Mouse (Mus musculus) brain, embryonic 14.5 days (tissue): Measurements from ENCODE around the gene Btg2. TPM values are rescaled to one million over a fixed set of nuclear protein-coding genes. Genes with fewer than 3 reads are reported as not detected.

Experiments used
- DNase-seq: peaks from one replicate; pipeline ENCODE4 v3.0.0-alpha.2; 2011; ENCODE audit warnings: low read depth
- CTCF ChIP-seq: fragments of 200-500 bp; IDR thresholded peaks from 2 replicates; pipeline ENCODE4 v1.5.1; 2012; ENCODE audit warnings: inconsistent platforms, mild to moderate bottlenecking, moderate library complexity, borderline replicate concordance; ENCODE audit not compliant: insufficient read depth, insufficient read length; ENCODE audit errors: extremely low read depth
- POLR2A ChIP-seq: fragments of 200-500 bp; IDR thresholded peaks from 2 replicates; pipeline ENCODE4 v1.6.1; 2012; ENCODE audit warnings: mild to moderate bottlenecking, inconsistent platforms, borderline replicate concordance; ENCODE audit not compliant: poor library complexity, insufficient read depth, insufficient read length, severe bottlenecking; ENCODE audit errors: extremely low read depth
- polyA plus RNA-seq: library from polyadenylated mRNA; depleted of rRNA; stranded (reverse); fragments of >200 nt; gene quantifications from 2 replicates; pipeline ENCODE4 v1.2.3, GENCODE M21; 2012

Btg2 gene
- polyA plus RNA-seq, 1 experiment: 31.8 TPM

- TF ChIP-seq CTCF (no peak), POLR2A (no peak)
- no peak for DNase-seq
These were observed 5.2 kb upstream of the Btg2 start for GRCm38 (mm10) chr1:134084128-134084527.

DNA sequence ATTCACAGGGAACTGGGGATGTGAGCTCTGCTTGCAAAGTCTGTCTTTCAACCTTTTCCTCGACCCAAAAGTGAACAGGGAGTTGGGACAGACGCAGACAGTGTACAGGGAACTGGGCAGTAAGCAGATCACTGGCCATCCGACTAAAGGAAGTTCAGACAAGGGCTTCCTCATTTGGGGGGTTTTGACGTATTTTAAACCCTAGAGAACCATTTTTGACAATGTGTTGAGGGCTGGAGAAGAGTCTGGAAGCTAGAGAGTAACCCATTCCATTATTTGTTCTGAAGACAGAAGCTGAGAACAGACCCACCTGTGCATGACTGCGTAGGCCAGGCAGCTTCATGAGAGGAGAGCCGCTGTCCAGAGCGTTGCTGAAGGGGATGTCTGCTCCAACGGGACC is 4.8 kb upstream of the Btg2 start:
- no peak for DNase-seq
- TF ChIP-seq CTCF (no peak), POLR2A (no peak)

- no peak for DNase-seq
- TF ChIP-seq CTCF (no peak), POLR2A (no peak)
These were observed 4.1 kb upstream of the Btg2 start for GRCm38 (mm10) chr1:134082987-134083516.

DNA sequence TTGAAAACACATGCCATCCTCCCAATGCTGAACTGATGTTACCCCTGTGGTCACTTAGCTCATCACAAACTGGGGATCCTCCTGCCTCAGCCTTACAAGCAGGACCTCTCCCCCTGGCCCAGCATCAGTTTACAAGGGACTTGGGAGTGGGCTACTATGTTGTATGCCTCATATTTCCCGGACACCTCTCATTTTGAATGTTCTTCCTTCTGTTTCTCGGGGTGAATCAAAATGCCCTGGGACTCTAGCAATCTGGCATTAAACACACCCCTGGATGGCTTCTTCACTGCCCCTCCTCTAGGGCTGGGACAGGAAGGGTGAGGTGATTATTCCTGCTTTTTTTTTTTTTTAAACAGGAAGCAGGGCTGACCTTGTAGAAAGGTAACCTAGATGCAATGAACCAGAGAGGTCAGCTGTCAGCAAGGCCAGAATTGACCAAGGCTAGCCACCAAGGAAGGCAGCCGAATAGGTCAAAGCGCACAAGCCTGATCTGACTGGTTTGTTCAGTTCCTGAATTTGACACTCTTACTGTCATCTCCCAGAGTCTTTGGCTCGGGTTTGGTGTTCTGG is 2.0 kb upstream of the Btg2 start:
- no peak for DNase-seq
- TF ChIP-seq CTCF (no peak), POLR2A (no peak)

GRCm38 (mm10) chr1:134080406-134080805 is 1.5 kb upstream of the Btg2 start:
- no peak for TF ChIP-seq POLR2A
- TF ChIP-seq CTCF: no peak
- no peak for DNase-seq

GRCm38 (mm10) chr1:134079477-134080163 is 700 bp upstream of the Btg2 start:
- no peak for TF ChIP-seq POLR2A
- no peak for TF ChIP-seq CTCF
- DNase-seq: peak; percentile 93

DNA sequence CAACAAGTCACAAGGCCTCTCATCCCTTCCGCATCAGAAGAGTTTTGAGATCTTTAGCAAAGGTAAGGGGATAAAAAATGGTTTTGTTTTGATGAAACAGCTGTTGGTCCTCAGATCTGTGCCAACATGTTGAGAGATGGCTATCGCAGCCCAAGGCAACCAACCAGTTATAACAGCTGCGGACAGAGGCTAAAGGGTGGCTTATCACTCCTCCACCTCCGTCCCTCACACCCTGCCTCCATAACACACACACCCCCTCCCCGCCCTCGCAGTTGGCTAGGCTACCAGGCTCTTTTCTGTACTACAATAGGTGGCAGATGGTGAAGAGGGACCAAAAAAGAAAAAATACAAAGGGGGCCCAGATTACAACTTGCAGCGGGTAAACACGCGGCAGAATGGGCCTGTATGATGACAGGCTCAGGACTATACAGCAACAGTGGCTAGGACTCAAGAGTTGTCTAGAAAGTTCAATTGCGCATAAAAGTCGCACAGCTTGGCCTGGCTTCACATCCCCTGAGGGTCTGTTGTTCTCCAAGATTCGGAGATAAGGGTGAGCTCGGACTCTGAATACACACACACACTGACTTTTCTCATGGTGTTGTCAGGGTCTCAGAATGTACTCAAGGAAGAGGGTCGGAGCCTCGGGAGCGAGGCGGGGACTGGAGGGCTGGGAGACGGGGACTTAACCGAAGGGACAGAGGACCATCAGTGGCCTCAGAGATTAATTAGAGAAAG is 692 bp downstream of the Btg2 start:
- TF ChIP-seq CTCF: no peak
- no peak for TF ChIP-seq POLR2A
- DNase-seq: peak; percentile 80

DNA sequence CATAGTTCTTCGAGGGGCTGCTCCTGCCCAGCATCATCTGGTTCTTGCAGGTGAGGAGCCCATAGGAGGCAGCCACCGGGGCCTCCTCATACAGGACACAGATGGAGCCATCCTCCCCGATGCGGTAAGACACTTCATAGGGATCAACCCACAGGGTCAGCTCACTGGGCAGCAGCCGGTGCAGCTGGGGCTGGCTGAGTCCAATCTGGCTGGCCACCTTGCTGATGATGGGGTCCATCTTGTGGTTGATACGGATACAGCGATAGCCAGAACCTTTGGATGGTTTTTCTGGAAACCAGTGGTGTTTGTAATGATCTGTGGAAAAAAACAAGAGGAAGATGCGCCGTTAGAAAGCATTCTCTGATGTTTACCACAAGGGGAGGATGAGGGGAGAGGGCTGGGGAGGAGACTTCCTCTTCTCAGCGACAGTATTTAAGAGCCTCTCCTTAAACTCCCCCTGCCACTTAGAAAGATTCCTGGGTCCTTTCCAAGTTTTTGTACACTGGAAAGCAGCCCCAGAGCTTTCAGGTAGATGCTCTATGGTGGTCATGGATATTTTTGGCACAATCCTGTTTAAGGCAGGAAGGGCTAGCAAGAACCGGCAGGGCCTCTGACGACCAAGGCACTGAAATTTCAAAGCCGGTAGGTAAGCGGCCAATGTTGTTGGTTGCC is 1.4 kb downstream of the Btg2 start:
- DNase-seq: peak; percentile 69
- peak; percentile 25; the same call in 1 of the 2 replicates for TF ChIP-seq CTCF
- no peak for TF ChIP-seq POLR2A

GRCm38 (mm10) chr1:134076789-134077188 is 2.1 kb downstream of the Btg2 start:
- TF ChIP-seq CTCF: no peak
- no peak for TF ChIP-seq POLR2A
- DNase-seq: no peak

- no peak for DNase-seq
- TF ChIP-seq POLR2A (no peak), CTCF (no peak)
These were observed 3.4 kb downstream of the Btg2 start for GRCm38 (mm10) chr1:134075532-134075931.

GRCm38 (mm10) chr1:134074606-134075005 is 4.3 kb downstream of the Btg2 start:
- TF ChIP-seq POLR2A: no peak
- TF ChIP-seq CTCF: no peak
- no peak for DNase-seq
